Mouse (Mus musculus) forebrain, embryonic 11.5 days (tissue): ENCODE results near the gene Thap4. TPM values are rescaled to one million over a fixed set of nuclear protein-coding genes. Genes with fewer than 3 reads are reported as not detected.
"Not testable (repeated sequence)": the region's sequence is repeated elsewhere in the genome, so short reads cannot be mapped to it uniquely, and the experiment has no call there.

Source experiments
- ATAC-seq: fragments of 200-750 bp; cut with Nextera tagmentation; replicated peaks from 2 replicates; pipeline ENCODE4 v1.8.0; 2017; ENCODE audit warnings: moderate TSS enrichment; ENCODE audit not compliant: low FRiP score
- DNase-seq: peaks from one replicate; pipeline ENCODE4 v3.0.0-alpha.2; 2017; ENCODE audit warnings: low spot score
- H3K27ac ChIP-seq: fragments of 300-500 bp; sonication (generic); 2 replicates; pipeline ENCODE4 v1.5.1; 2014; ENCODE audit warnings: low read depth, low read length
- H3K27me3 ChIP-seq: fragments of 300-500 bp; sonication (generic); 2 replicates; pipeline ENCODE4 v1.6.1; 2014; ENCODE audit warnings: mild to moderate bottlenecking, low read length, mixed read lengths; ENCODE audit not compliant: control insufficient read depth, insufficient read depth
- H3K36me3 ChIP-seq: fragments of 300-500 bp; sonication (generic); 2 replicates; pipeline ENCODE4 v1.6.1; 2014; ENCODE audit warnings: mild to moderate bottlenecking, low read length, moderate library complexity, mixed read lengths; ENCODE audit not compliant: control insufficient read depth, insufficient read depth
- H3K4me1 ChIP-seq: fragments of 300-500 bp; sonication (generic); replicated peaks from 2 replicates; pipeline ENCODE4 v1.6.1; 2014; ENCODE audit warnings: low read length, mixed read lengths; ENCODE audit not compliant: control insufficient read depth, insufficient read depth
- H3K4me2 ChIP-seq: fragments of 300-500 bp; sonication (generic); 2 replicates; pipeline ENCODE4 v1.6.1; 2014; ENCODE audit warnings: low read depth, mild to moderate bottlenecking, low read length, moderate library complexity, mixed read lengths; ENCODE audit not compliant: severe bottlenecking
- H3K4me3 ChIP-seq: fragments of 300-500 bp; sonication (generic); 2 replicates; pipeline ENCODE4 v1.5.1; 2014; ENCODE audit warnings: low read depth, low read length
- H3K9ac ChIP-seq: fragments of 300-500 bp; sonication (generic); 2 replicates; pipeline ENCODE4 v1.6.1; 2014; ENCODE audit warnings: low read length
- H3K9me3 ChIP-seq: fragments of 300-500 bp; sonication (generic); 2 replicates; pipeline ENCODE4 v1.6.1; 2016; ENCODE audit warnings: low read length, mixed read lengths; ENCODE audit not compliant: control insufficient read depth
- WGBS: fragments of 180-500 bp; shearing (Covaris S2); extraction: QIAGEN DNeasy Blood & Tissue Kit; methylation state at CpG from one replicate; pipeline ENCODE4 v1.1.7; 2014; 5-methylcytosine and 5-hydroxymethylcytosine counted together
- polyA plus RNA-seq: library from polyadenylated mRNA; unstranded; fragments of >200 nt; fragmentation: Nextera tagmentation; extraction: Ambion mirVana; gene quantifications from 2 replicates; pipeline ENCODE4 v1.2.1, GENCODE M21; 2014

Gene Thap4
- polyA plus RNA-seq, 1 experiment from 2014 or later: 36.5 TPM

DNA sequence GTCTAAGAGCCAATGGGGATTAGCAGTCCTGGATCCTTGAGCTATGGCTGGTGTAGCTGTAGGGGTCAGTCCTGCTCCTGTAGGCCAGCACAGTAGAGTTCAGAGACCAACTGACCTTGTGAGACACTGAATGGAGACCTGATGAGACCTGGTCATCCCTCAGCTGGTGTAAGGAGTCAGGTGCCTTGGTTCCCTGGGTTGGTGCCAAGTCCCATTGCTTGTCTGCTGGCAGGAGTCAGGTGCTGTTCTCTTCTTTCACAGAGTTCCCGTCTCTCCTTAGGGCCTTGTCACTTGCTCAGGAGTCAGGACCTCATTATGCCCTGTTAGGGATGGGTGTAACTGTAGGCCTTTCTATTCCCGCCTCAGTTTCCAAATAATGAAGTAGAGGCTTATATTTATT is 32.2 kb upstream of the Thap4 start:
- H3K27me3 ChIP-seq: no peaks in the 10 kb centered on the region
- H3K4me2 ChIP-seq: no peak overlapping the region
- H3K9me3 ChIP-seq: no peaks in the 10 kb centered on the region
- H3K4me3 ChIP-seq: no peak overlapping the region
- ATAC-seq (no peak), DNase-seq (no peak)
- 82% methylated on average over 2 of the region's 2 CpGs for WGBS
- peaks cover 20% of the 10 kb centered on the region; the same call in 1 of the 2 replicates for H3K36me3 ChIP-seq
- H3K4me1 ChIP-seq: no peaks in the 10 kb centered on the region
- no peak overlapping the region for H3K27ac ChIP-seq
- H3K9ac ChIP-seq: no peak overlapping the region

DNA sequence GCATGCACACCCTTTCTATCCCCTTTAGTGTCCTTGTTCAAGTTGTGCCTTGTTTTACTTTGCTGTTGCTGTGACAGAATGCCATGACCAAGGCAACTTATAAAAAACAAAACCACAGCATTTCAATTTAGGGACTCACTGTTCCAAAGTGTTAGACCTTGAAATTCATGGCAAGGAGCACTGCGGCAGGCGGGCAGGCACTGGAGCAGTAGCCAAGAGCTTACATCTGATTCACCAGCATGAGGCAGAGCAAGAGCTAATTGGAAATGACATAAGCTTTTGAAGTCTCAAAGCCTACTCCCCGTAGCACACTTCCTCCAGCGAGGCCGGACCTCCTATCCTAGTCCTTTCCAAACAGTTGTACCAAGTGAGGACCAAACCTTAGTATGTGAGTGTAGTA is 22.0 kb upstream of the Thap4 start:
- WGBS: 92% methylated on average over 5 of the region's 5 CpGs
- Histone ChIP-seq H3K4me2 (no peak overlapping the region), H3K27me3 (no peaks in the 10 kb centered on the region), H3K9ac (no peak overlapping the region), H3K9me3 (no peaks in the 10 kb centered on the region), H3K36me3 (peaks cover 24% of the 10 kb centered on the region), H3K27ac (no peak overlapping the region), H3K4me3 (no peak overlapping the region), H3K4me1 (no peaks in the 10 kb centered on the region)
- no peak for ATAC-seq
- DNase-seq: no peak

DNA sequence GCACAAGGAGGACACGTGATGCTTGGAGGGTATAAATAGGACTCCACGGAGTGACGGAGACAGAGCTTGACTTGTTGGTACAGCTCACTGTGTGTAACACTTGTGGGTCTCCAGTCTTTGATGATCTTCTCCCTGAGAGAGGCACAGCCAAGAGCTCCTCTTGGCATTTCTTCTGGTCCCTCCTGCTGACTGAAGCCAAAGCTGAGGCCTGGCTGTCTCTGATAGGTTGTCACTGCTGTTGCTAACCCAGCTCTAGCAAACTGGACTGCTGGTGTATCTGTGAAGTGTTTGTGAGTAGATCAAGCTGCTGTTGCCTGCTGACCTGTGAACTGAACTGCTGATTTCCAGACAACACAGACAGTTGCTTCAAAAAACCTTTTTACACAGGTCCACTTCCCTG is 15.2 kb upstream of the Thap4 start:
- WGBS: 98% methylated on average over 3 of the region's 3 CpGs

DNA sequence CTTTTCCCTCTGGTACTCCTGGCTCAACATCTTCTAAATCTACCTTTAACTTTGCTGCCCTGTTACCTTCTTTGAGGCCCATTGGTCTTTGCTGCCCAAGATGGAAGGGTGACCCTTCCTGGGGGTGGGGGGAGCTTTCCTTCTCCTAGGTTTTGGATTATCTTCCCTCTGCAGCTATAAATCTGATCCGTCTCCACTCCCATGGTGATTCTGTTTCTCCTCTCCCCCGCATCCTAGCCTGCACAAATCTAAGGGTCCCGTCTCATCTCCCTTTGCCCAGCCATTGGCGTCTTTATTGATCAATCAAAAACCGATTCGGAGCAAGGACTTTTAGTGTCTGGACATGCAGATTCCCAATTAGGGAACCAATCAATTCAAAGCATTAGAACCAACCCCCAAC is 12.9 kb upstream of the Thap4 start:
- H3K9ac ChIP-seq: no peak overlapping the region
- ATAC-seq: no peak
- H3K4me2 ChIP-seq: no peak overlapping the region
- no peaks in the 10 kb centered on the region for H3K27me3 ChIP-seq
- no peaks in the 10 kb centered on the region for H3K4me1 ChIP-seq
- no peak overlapping the region for H3K27ac ChIP-seq
- no peak for DNase-seq
- no peak overlapping the region for H3K4me3 ChIP-seq
- H3K36me3 ChIP-seq: no peaks in the 10 kb centered on the region
- H3K9me3 ChIP-seq: no peaks in the 10 kb centered on the region
- WGBS: 95% methylated on average over 6 of the region's 6 CpGs

More for the DNA sequence above, 15.2 kb upstream of the Thap4 start:
- no peaks in the 10 kb centered on the region; the same call in 1 of the 2 replicates for H3K36me3 ChIP-seq
- H3K4me2 ChIP-seq: no peak overlapping the region
- H3K9me3 ChIP-seq: no peaks in the 10 kb centered on the region
- H3K4me3 ChIP-seq: no peak overlapping the region
- DNase-seq (no peak), ATAC-seq (no peak)
- H3K27me3 ChIP-seq: no peaks in the 10 kb centered on the region
- H3K4me1 ChIP-seq: no peaks in the 10 kb centered on the region
- H3K9ac ChIP-seq: no peak overlapping the region
- H3K27ac ChIP-seq: no peak overlapping the region

DNA sequence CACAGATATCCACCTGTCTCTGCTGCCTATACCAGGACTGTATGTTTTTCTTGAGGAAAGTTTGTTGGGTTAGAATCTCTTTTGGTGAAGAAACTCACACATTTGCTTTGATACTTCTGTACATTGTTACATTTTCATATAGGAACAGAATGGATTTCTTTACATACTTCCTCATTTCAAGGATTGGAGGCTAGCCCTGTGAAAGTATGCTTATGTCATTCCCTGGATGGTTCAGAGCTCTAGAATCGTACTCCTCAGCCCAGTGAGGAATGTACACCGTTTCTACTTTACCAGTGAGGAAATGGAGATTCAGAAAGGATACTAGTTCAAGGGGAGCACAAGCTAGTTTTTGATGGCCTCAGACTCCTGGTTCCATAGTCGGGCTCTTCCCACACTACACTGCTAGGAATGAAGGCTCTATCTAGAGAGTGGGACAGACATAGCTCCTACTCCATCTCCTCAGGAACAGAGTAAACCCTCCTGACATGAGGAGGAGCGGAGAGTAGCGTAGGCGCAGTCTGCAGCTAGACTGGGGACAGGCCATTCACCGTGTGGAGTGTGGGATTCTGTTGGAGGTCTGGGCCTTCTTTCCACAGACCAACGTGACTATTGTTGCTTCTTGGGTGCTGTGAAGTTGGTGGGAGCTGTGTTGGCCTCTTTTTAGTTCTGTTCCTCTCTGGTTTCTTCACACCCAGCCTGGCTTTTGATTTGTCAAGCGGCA is 10.4 kb upstream of the Thap4 start:
- Histone ChIP-seq H3K4me1 (no peaks in the 10 kb centered on the region), H3K4me3 (no peak overlapping the region), H3K36me3 (no peaks in the 10 kb centered on the region), H3K4me2 (no peak overlapping the region), H3K27ac (no peak overlapping the region), H3K27me3 (no peaks in the 10 kb centered on the region), H3K9ac (no peak overlapping the region), H3K9me3 (no peaks in the 10 kb centered on the region)
- DNase-seq (no peak), ATAC-seq (no peak)
- WGBS: 95% methylated on average over 9 of the region's 9 CpGs

DNA sequence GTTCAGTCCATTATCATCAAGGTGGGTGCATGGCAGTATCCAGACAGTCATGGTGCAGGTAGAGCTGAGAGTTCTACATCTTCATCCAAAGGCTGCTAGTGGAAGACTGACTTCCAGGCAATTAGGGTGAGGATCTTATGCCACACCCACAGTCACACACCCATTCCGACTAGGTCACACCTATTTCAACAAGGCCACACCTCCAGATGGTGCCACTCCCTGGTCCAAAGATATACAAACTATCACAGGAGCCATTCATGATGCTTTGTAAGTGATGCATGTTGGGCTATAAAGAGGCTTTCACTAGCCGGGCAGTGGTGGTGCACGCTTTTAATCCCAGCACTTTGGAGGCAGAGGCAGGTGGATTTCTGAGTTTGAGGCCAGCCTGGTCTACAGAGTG is 8.9 kb upstream of the Thap4 start:
- not testable (repeated sequence) for H3K27ac ChIP-seq, H3K4me1 ChIP-seq, H3K9me3 ChIP-seq, H3K9ac ChIP-seq, H3K36me3 ChIP-seq, H3K27me3 ChIP-seq, H3K4me3 ChIP-seq, DNase-seq, ATAC-seq, H3K4me2 ChIP-seq
- WGBS: 87% methylated on average over 3 of the region's 3 CpGs

DNA sequence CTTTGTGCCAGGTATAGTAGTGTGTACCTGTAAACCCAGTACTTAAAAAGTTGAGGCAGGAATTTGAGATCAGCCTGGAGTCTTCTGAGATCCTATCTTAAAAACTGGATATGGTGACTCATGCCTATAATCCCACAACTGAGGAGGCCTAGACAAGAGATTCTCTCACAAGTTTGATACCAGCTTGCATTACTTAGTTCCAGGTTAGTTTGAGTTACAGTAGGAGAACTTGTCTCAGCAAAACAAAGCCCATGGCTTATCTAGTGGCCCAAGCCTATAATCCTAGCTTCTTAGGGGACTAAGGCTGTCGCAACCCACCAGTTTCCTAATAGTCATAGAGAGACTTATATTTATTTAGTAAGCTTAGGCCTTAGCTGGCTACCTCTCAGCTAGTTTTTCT is 5.4 kb upstream of the Thap4 start:
- WGBS: 91% methylated on average over 1 of the region's 1 CpGs
- Histone ChIP-seq H3K27me3 (no peaks in the 10 kb centered on the region), H3K4me2 (no peak overlapping the region), H3K4me1 (peaks cover 5% of the 10 kb centered on the region; the same call in 1 of the 2 replicates), H3K9ac (no peak overlapping the region), H3K27ac (no peak overlapping the region), H3K4me3 (no peak overlapping the region), H3K36me3 (no peaks in the 10 kb centered on the region), H3K9me3 (no peaks in the 10 kb centered on the region)
- ATAC-seq (no peak), DNase-seq (no peak)

DNA sequence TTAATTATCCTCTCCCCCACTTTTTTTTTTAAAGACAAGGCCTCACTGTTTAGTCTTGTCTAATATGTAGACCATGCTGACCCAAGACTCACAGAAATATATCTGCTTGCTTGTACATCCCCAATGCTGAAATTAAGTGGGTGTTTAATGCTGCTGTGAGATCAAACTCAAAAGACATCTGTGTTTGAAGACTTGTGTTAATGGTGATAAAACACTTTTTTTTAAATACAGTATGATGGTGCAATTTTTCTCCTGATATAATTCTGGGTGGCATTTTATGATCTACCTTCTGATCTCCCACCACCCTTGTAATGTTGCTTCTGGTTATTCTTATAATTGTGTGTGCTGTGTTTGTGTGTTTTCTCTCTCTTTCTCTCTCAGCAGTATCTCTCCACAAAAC is 1.5 kb upstream of the Thap4 start:
- no peaks in the 10 kb centered on the region for H3K27me3 ChIP-seq
- 0 out of 2 replicates have a peak overlapping the region, but pooled peaks have one; percentile 92 for H3K4me2 ChIP-seq
- no peak overlapping the region for H3K9ac ChIP-seq
- peaks cover 7% of the 10 kb centered on the region; the same call in 1 of the 2 replicates for H3K4me1 ChIP-seq
- no peak for ATAC-seq
- H3K36me3 ChIP-seq: no peaks in the 10 kb centered on the region
- no peak overlapping the region for H3K4me3 ChIP-seq
- H3K27ac ChIP-seq: no peak overlapping the region
- no peak for DNase-seq
- no peaks in the 10 kb centered on the region for H3K9me3 ChIP-seq

DNA sequence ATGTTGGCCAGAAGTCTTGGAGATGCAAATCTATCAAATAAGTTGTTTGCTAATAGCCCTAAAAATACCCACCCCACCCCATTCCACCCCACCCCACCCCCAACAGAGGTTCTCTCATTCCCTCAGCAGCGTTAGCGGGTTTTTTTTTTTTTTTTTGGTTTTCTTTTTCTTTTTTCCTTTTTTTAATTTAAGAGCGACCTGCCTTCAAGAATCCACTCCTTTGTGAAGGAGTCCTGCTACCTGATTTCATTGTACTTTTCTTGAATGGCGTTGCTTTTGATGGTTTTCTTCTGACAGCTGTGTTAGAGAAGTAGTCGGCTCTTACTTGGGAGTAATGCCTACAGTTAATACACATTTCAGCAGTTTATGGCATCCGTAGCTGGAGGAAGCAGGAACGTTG is 954 bp upstream of the Thap4 start:
- no peak overlapping the region for H3K27ac ChIP-seq
- H3K36me3 ChIP-seq: no peaks in the 10 kb centered on the region
- peak overlapping the region; percentile 87 for H3K9ac ChIP-seq
- ATAC-seq (no peak), DNase-seq (no peak)
- H3K4me3 ChIP-seq: peak overlapping the region; percentile 95
- H3K4me2 ChIP-seq: peak overlapping the region; percentile 92
- H3K9me3 ChIP-seq: no peaks in the 10 kb centered on the region
- WGBS: 38% methylated on average over 7 of the region's 7 CpGs
- H3K27me3 ChIP-seq: no peaks in the 10 kb centered on the region
- peaks cover 7% of the 10 kb centered on the region; the same call in 1 of the 2 replicates for H3K4me1 ChIP-seq
